Mouse (Mus musculus) lung, postnatal 0 days (tissue): ENCODE measurements around the gene Igfbpl1. TPM values are rescaled to one million over a fixed set of nuclear protein-coding genes. Genes with fewer than 3 reads are reported as not detected.
A peak's percentile ranks its signal among the peaks of the same experiment; 100 is the strongest.

ENCODE experiments used
- ATAC-seq: fragments of 200-750 bp; cut with Nextera tagmentation; 2 replicates; pipeline ENCODE4 v1.8.0; 2017; ENCODE audit warnings: moderate library complexity
- DNase-seq: peaks from one replicate; pipeline ENCODE4 v3.0.0-alpha.2; 2016; ENCODE audit warnings: low spot score
- H3K27ac ChIP-seq: fragments of 300-500 bp; sonication (generic); 2 replicates; pipeline ENCODE4 v1.5.1; 2014; ENCODE audit warnings: antibody characterized with exemption, mild to moderate bottlenecking, low read length, mixed read lengths
- H3K27me3 ChIP-seq: fragments of 300-500 bp; sonication (generic); replicated peaks from 2 replicates; pipeline ENCODE4 v1.6.1; 2014; ENCODE audit warnings: low read length, mixed read lengths; ENCODE audit not compliant: insufficient read depth
- H3K36me3 ChIP-seq: fragments of 300-500 bp; sonication (generic); 2 replicates; pipeline ENCODE4 v1.6.1; 2014; ENCODE audit warnings: low read length, mixed read lengths; ENCODE audit not compliant: insufficient read depth
- H3K4me1 ChIP-seq: fragments of 300-500 bp; sonication (generic); 2 replicates; pipeline ENCODE4 v1.6.1; 2014; ENCODE audit warnings: antibody characterized with exemption, low read depth, low read length, mixed read lengths; ENCODE audit not compliant: insufficient read depth
- H3K4me2 ChIP-seq: fragments of 300-500 bp; sonication (generic); replicated peaks from 2 replicates; pipeline ENCODE4 v1.6.1; 2014; ENCODE audit warnings: low read depth, mild to moderate bottlenecking, low read length, moderate library complexity, mixed read lengths
- H3K4me3 ChIP-seq: fragments of 300-500 bp; sonication (generic); 2 replicates; pipeline ENCODE4 v1.5.1; 2014; ENCODE audit warnings: low read depth, low read length
- H3K9ac ChIP-seq: fragments of 300-500 bp; sonication (generic); replicated peaks from 2 replicates; pipeline ENCODE4 v1.6.1; 2014; ENCODE audit warnings: low read depth, mild to moderate bottlenecking
- H3K9me3 ChIP-seq: fragments of 300-500 bp; sonication (generic); 2 replicates; pipeline ENCODE4 v1.6.1; 2016; ENCODE audit warnings: low read length, mixed read lengths
- CTCF ChIP-seq: IDR thresholded peaks from 2 replicates; pipeline ENCODE4 v1.5.1; 2016; ENCODE audit warnings: antibody characterized with exemption, mild to moderate bottlenecking
- EP300 ChIP-seq: IDR thresholded peaks from 2 replicates; pipeline ENCODE4 v1.6.1; 2016; ENCODE audit warnings: antibody characterized with exemption, mild to moderate bottlenecking, control low read depth
- WGBS: fragments of 180-500 bp; shearing (Covaris S2); extraction: QIAGEN DNeasy Blood & Tissue Kit; methylation state at CpG from one replicate; pipeline ENCODE4 v1.1.7; 2014; 5-methylcytosine and 5-hydroxymethylcytosine counted together
- polyA plus RNA-seq: library from polyadenylated mRNA; unstranded; fragments of >200 nt; fragmentation: Nextera tagmentation; extraction: Ambion mirVana; gene quantifications from 2 replicates; pipeline ENCODE4 v1.2.1, GENCODE M21; 2015

Igfbpl1 gene
- polyA plus RNA-seq, 1 experiment from 2014 or later = not detected

- H3K36me3 ChIP-seq = no peaks in the 10 kb centered on the region
- H3K27me3 ChIP-seq = no peaks in the 10 kb centered on the region
- H3K9me3 ChIP-seq = no peaks in the 10 kb centered on the region
- no peaks in the 10 kb centered on the region; the same call in 1 of the 2 replicates for H3K4me1 ChIP-seq
- no peak overlapping the region for H3K4me3 ChIP-seq
- H3K9ac ChIP-seq = no peak overlapping the region
- no peak overlapping the region for H3K27ac ChIP-seq
- DNase-seq = peak; percentile 40
- TF ChIP-seq CTCF (peak; percentile 80), EP300 (no peak)
- ATAC-seq = no peak
- WGBS = 46% methylated on average over 14 of the region's 14 CpGs
- no peak overlapping the region for H3K4me2 ChIP-seq
These were observed 17.6 kb upstream of the Igfbpl1 start for GRCm38 (mm10) chr4:45844355-45844754.

GRCm38 (mm10) chr4:45833461-45833860 lies 6.7 kb upstream of the Igfbpl1 start:
- Histone ChIP-seq H3K27ac (no peak overlapping the region), H3K9ac (no peak overlapping the region), H3K4me3 (no peak overlapping the region), H3K4me2 (no peak overlapping the region), H3K36me3 (no peaks in the 10 kb centered on the region), H3K9me3 (no peaks in the 10 kb centered on the region), H3K27me3 (peaks cover 17% of the 10 kb centered on the region; the same call in 1 of the 2 replicates), H3K4me1 (no peaks in the 10 kb centered on the region)
- DNase-seq = no peak
- 32% methylated on average over 5 of the region's 5 CpGs for WGBS
- ATAC-seq = no peak
- TF ChIP-seq EP300 (no peak), CTCF (no peak)

- Histone ChIP-seq H3K9me3 (no peaks in the 10 kb centered on the region), H3K4me1 (no peaks in the 10 kb centered on the region), H3K27ac (no peak overlapping the region), H3K9ac (no peak overlapping the region), H3K36me3 (no peaks in the 10 kb centered on the region), H3K4me2 (no peak overlapping the region), H3K4me3 (no peak overlapping the region), H3K27me3 (peaks cover 31% of the 10 kb centered on the region)
- ATAC-seq = no peak
- DNase-seq = no peak
- TF ChIP-seq EP300 (no peak), CTCF (no peak)
- WGBS = 75% methylated on average over 7 of the region's 7 CpGs
These were observed 5.3 kb upstream of the Igfbpl1 start for GRCm38 (mm10) chr4:45831996-45832395.

- H3K9me3 ChIP-seq = no peaks in the 10 kb centered on the region
- WGBS = 59% methylated on average over 13 of the region's 13 CpGs
- no peak for TF ChIP-seq CTCF
- no peak for TF ChIP-seq EP300
- no peaks in the 10 kb centered on the region for H3K4me1 ChIP-seq
- H3K4me3 ChIP-seq = no peak overlapping the region
- H3K27me3 ChIP-seq = peaks cover 48% of the 10 kb centered on the region
- no peak for DNase-seq
- no peaks in the 10 kb centered on the region for H3K36me3 ChIP-seq
- H3K27ac ChIP-seq = no peak overlapping the region
- no peak overlapping the region for H3K4me2 ChIP-seq
- no peak for ATAC-seq
- H3K9ac ChIP-seq = no peak overlapping the region
These were observed 3.4 kb upstream of the Igfbpl1 start for GRCm38 (mm10) chr4:45829907-45830759.

GRCm38 (mm10) chr4:45824761-45825556 lies 1.8 kb downstream of the Igfbpl1 start:
- ATAC-seq (no peak), DNase-seq (no peak)
- Histone ChIP-seq H3K9ac (no peak overlapping the region), H3K4me2 (no peak overlapping the region), H3K4me1 (no peaks in the 10 kb centered on the region), H3K9me3 (no peaks in the 10 kb centered on the region), H3K36me3 (no peaks in the 10 kb centered on the region), H3K4me3 (no peak overlapping the region), H3K27ac (no peak overlapping the region), H3K27me3 (peaks cover 55% of the 10 kb centered on the region)
- 34% methylated on average over 14 of the region's 14 CpGs for WGBS
- TF ChIP-seq EP300 (no peak), CTCF (no peak)

GRCm38 (mm10) chr4:45824049-45824760 lies 2.5 kb downstream of the Igfbpl1 start:
- Histone ChIP-seq H3K27ac (no peak overlapping the region), H3K9ac (no peak overlapping the region), H3K4me1 (no peaks in the 10 kb centered on the region), H3K4me3 (no peak overlapping the region), H3K36me3 (no peaks in the 10 kb centered on the region), H3K27me3 (peaks cover 50% of the 10 kb centered on the region), H3K4me2 (no peak overlapping the region), H3K9me3 (no peaks in the 10 kb centered on the region)
- no peak for TF ChIP-seq CTCF
- TF ChIP-seq EP300 = no peak
- ATAC-seq (no peak), DNase-seq (no peak)
- WGBS = 17% methylated on average over 10 of the region's 10 CpGs
